Comparison of ENCODE assay signal across 21 mouse cellular contexts in the genomic region with DNA sequence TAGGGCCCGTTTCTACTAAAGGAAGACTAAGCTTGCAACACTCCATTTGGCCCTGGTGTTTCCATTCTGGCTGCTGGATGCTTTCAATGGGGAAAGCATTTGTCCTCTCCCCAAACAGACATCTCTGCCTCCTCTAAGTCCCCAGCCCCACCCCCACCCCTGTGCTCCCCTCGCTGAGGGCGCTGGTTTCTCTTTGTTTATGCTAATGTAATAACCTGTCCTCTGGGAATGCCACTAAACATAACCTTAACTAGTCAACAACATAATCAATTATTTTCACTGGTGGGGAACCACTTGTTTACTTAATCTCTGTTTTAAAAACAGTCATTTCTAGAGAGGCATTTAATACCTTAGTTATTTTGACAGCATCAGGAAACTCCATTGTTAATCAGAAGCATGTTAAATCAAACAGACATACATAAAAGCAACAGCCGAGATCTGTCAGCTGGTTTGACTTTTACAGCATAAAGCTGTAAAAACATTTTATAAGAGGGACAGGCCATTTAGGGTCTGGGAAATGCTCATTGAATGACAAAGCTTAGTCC.
"Had no signal": no experiment of that assay in that cellular context is flagged by ENCODE, and none has a peak within 500 bp of the region (broad histone marks: within the 10 kb centered on the region; RNA-seq: fewer than 3 reads in every experiment).

No protein-coding gene starts in this region.

- H3K27me3 ChIP-seq: liver, embryonic 12.5 days; liver, embryonic 15.5 days; lung, embryonic 15.5 days; neural tube, embryonic 12.5 days; stomach, embryonic 15.5 days had no signal

- H3K9ac ChIP-seq: limb, embryonic 13.5 days; liver, embryonic 12.5 days; liver, embryonic 15.5 days; lung, embryonic 15.5 days; neural tube, embryonic 12.5 days; stomach, embryonic 15.5 days had no signal

- H3K9me3 ChIP-seq: limb, embryonic 10.5 days; limb, embryonic 13.5 days; liver, embryonic 12.5 days; liver, embryonic 15.5 days; lung, embryonic 15.5 days; megakaryocyte, embryonic 14.5 days; neural tube, embryonic 12.5 days; stomach, embryonic 15.5 days had no signal

- H3K27ac ChIP-seq: layer of hippocampus, adult 2 months; limb, embryonic 10.5 days; limb, embryonic 13.5 days; liver, embryonic 12.5 days; liver, embryonic 15.5 days; lung, embryonic 15.5 days; neural tube, embryonic 12.5 days; stomach, embryonic 15.5 days had no signal

- DNase-seq: layer of hippocampus, adult 9-11 months; liver; lung, adult 18-20 months; lung, postnatal 10 days; lung, postnatal 36 days; midbrain, embryonic 14.5 days; retina, postnatal 1 day; right cerebral cortex, postnatal 25 days; spleen, adult 18-20 months; thymus, postnatal 25 days had no signal

- ATAC-seq: intestine, postnatal 0 days; liver, embryonic 12.5 days had no signal

- H3K4me3 ChIP-seq: layer of hippocampus, adult 2 months; limb, embryonic 10.5 days; limb, embryonic 13.5 days; liver, embryonic 12.5 days; liver, embryonic 15.5 days; lung, embryonic 15.5 days; megakaryocyte, embryonic 14.5 days; neural tube, embryonic 12.5 days; stomach, embryonic 15.5 days had no signal

- H3K36me3 ChIP-seq: limb, embryonic 10.5 days; limb, embryonic 13.5 days; liver, embryonic 12.5 days; liver, embryonic 15.5 days; lung, embryonic 15.5 days; neural tube, embryonic 12.5 days; stomach, embryonic 15.5 days had no signal

- H3K4me2 ChIP-seq: limb, embryonic 13.5 days; liver, embryonic 12.5 days; liver, embryonic 15.5 days; lung, embryonic 15.5 days; midbrain, embryonic 11.5 days; neural tube, embryonic 12.5 days; stomach, embryonic 15.5 days had no signal

- H3K4me1 ChIP-seq: limb, embryonic 13.5 days; liver, embryonic 12.5 days; liver, embryonic 15.5 days; lung, embryonic 15.5 days; megakaryocyte, embryonic 14.5 days; neural tube, embryonic 12.5 days; stomach, embryonic 15.5 days had no signal
